Mouse (Mus musculus) embryo, embryonic 11.5 days (tissue): Measurements from ENCODE around the gene Vmn2r24.
"Not testable (repeated sequence)": the region's sequence is repeated elsewhere in the genome, so short reads cannot be mapped to it uniquely, and the experiment has no call there.

Experiments
- DNase-seq: peaks from one replicate; pipeline ENCODE4 v3.0.0-alpha.2; 2012; ENCODE audit warnings: low read depth, low spot score

Vmn2r24 gene

GRCm38 (mm10) chr6:123778579-123778978 is at the start of gene Vmn2r24:
Gene Vmn2r24, plus strand, starts transcription at chr6:123778879.
- DNase-seq: no peak

GRCm38 (mm10) chr6:123770031-123770430 is 8.6 kb upstream of the Vmn2r24 start:
- DNase-seq: no peak

GRCm38 (mm10) chr6:123784857-123785256 is 6.2 kb downstream of the Vmn2r24 start:
- no peak for DNase-seq

GRCm38 (mm10) chr6:123793746-123794145 is 15.1 kb downstream of the Vmn2r24 start:
- DNase-seq: no peak

- DNase-seq: not testable (repeated sequence)
Observed at GRCm38 (mm10) chr6:123810291-123810690, 31.6 kb downstream of the Vmn2r24 start.

GRCm38 (mm10) chr6:123819951-123820350 is 41.3 kb downstream of the Vmn2r24 start:
- no peak for DNase-seq

- not testable (repeated sequence) for DNase-seq
Observed at GRCm38 (mm10) chr6:123853363-123853762, 74.7 kb downstream of the Vmn2r24 start, which contains the start of gene Vmn2r25. Gene Vmn2r25, minus strand, starts transcription at chr6:123853463.
